Mouse (Mus musculus): ENCODE results near the gene Lad1. TPM values are rescaled to one million over a fixed set of nuclear protein-coding genes. Genes with fewer than 3 reads are reported as not detected.

Gene Lad1
- polyA plus RNA-seq, 1 experiment = 0.46 TPM

- Histone ChIP-seq H3K79me2 (ENCODE audit: control insufficient read depth, insufficient read depth) (no peaks in the 10 kb centered on the region), H3K4me2 (ENCODE audit: low read depth) (peak overlapping the region; percentile 7), H3K27me3 (ENCODE audit: control insufficient read depth, insufficient read depth, insufficient read length) (no peaks in the 10 kb centered on the region), H3K4me3 (no peak overlapping the region), H3ac (ENCODE audit: control insufficient read depth, insufficient read length) (no peak overlapping the region), H3K36me3 (ENCODE audit: control insufficient read depth, insufficient read depth) (no peaks in the 10 kb centered on the region)
- TF ChIP-seq MAX (IDR thresholded peaks at IDR 0.05; ENCODE audit: low read depth) (no peak), MYOG (IDR thresholded peaks at IDR 0.05; ENCODE audit: control insufficient read depth in 1 of 3, insufficient read depth in 1 of 3, insufficient read length in 2 of 3, low read depth in 2 of 3) (no peak)
Measured at GRCm38 (mm10) chr1:135776596-135776995, 41.8 kb upstream of the Lad1 start.

- no peaks in the 10 kb centered on the region for H3K27me3 ChIP-seq (ENCODE audit: control insufficient read depth, insufficient read depth, insufficient read length)
- TF ChIP-seq MYOD1 (IDR thresholded peaks at IDR 0.05; ENCODE audit: control insufficient read depth in 1 of 3, insufficient read length in 2 of 3, low read depth in 2 of 3) (peak in 2 of 3 experiments; percentile 33 to 34), TCF12 (IDR thresholded peaks at IDR 0.05; ENCODE audit: insufficient read depth, poor library complexity, severe bottlenecking) (no peak), POLR2AphosphoS2 (IDR thresholded peaks at IDR 0.05; ENCODE audit: insufficient read length, low read depth) (no peak), MYOG (IDR thresholded peaks at IDR 0.05; ENCODE audit: control insufficient read depth in 1 of 3, insufficient read depth in 1 of 3, insufficient read length in 2 of 3, low read depth in 2 of 3) (peak in 1 of 3 experiments; percentile 58)
- no peak overlapping the region for H3K4me2 ChIP-seq (ENCODE audit: low read depth)
- H3ac ChIP-seq (ENCODE audit: control insufficient read depth, insufficient read length) = no peak overlapping the region
- no peaks in the 10 kb centered on the region for H3K36me3 ChIP-seq (ENCODE audit: control insufficient read depth, insufficient read depth)
- no peak overlapping the region for H3K4me3 ChIP-seq
- no peaks in the 10 kb centered on the region for H3K79me2 ChIP-seq (ENCODE audit: control insufficient read depth, insufficient read depth)
Measured at GRCm38 (mm10) chr1:135777046-135777445, 41.4 kb upstream of the Lad1 start.

GRCm38 (mm10) chr1:135778780-135779535 is 39.4 kb upstream of the Lad1 start, which contains the start of gene Tnni1:
Gene Tnni1, plus strand, starts transcription at chr1:135779434.
- TF ChIP-seq POLR2A (IDR thresholded peaks at IDR 0.05; ENCODE audit: insufficient read length, low read depth) = no peak
- no peak for TF ChIP-seq SRF (IDR thresholded peaks at IDR 0.05; ENCODE audit: control insufficient read depth, insufficient read length, low read depth)
- TF ChIP-seq CEBPB (IDR thresholded peaks at IDR 0.05; ENCODE audit: insufficient read depth, poor library complexity, severe bottlenecking) = no peak
- peak; percentile 28 for TF ChIP-seq TCF12 (IDR thresholded peaks at IDR 0.05; ENCODE audit: insufficient read depth, poor library complexity, severe bottlenecking)
- TF ChIP-seq TCF3 (IDR thresholded peaks at IDR 0.05; ENCODE audit: insufficient read length, low read depth) = peak; percentile 28
- TF ChIP-seq MAX (IDR thresholded peaks at IDR 0.05; ENCODE audit: low read depth) = no peak
- no peak for TF ChIP-seq REST (IDR thresholded peaks at IDR 0.05; ENCODE audit: insufficient read depth, insufficient read length)
- TF ChIP-seq MYOG (IDR thresholded peaks at IDR 0.05; ENCODE audit: control insufficient read depth in 1 of 3, insufficient read depth in 1 of 3, insufficient read length in 2 of 3, low read depth in 2 of 3) = peak; percentile 2 to 88 (median 67)
- peak in 2 of 3 experiments; percentile 61 to 91 for TF ChIP-seq MYOD1 (IDR thresholded peaks at IDR 0.05; ENCODE audit: control insufficient read depth in 1 of 3, insufficient read length in 2 of 3, low read depth in 2 of 3)
- no peak for TF ChIP-seq POLR2AphosphoS2 (IDR thresholded peaks at IDR 0.05; ENCODE audit: insufficient read length, low read depth)
- TF ChIP-seq E2F4 (IDR thresholded peaks at IDR 0.05; ENCODE audit: insufficient read depth) = no peak
- no peak for TF ChIP-seq USF1 (IDR thresholded peaks at IDR 0.05; ENCODE audit: low read depth)
- Histone ChIP-seq H3ac (ENCODE audit: control insufficient read depth, insufficient read length) (no peak within 1 kb of the TSS), H3K36me3 (ENCODE audit: control insufficient read depth, insufficient read depth) (no peaks in the 10 kb centered on the region), H3K4me2 (ENCODE audit: low read depth) (peak within 1 kb of the TSS; percentile 51), H3K79me2 (ENCODE audit: control insufficient read depth, insufficient read depth) (no peaks in the 10 kb centered on the region), H3K4me3 (no peak within 1 kb of the TSS), H3K27me3 (ENCODE audit: control insufficient read depth, insufficient read depth, insufficient read length) (no peaks in the 10 kb centered on the region)

GRCm38 (mm10) chr1:135780649-135781048 is 37.7 kb upstream of the Lad1 start:
- no peaks in the 10 kb centered on the region for H3K36me3 ChIP-seq (ENCODE audit: control insufficient read depth, insufficient read depth)
- TF ChIP-seq TCF12 (IDR thresholded peaks at IDR 0.05; ENCODE audit: insufficient read depth, poor library complexity, severe bottlenecking) = no peak
- TF ChIP-seq POLR2A (IDR thresholded peaks at IDR 0.05; ENCODE audit: insufficient read length, low read depth) = no peak
- no peaks in the 10 kb centered on the region for H3K27me3 ChIP-seq (ENCODE audit: control insufficient read depth, insufficient read depth, insufficient read length)
- H3K4me3 ChIP-seq = no peak overlapping the region
- no peak overlapping the region for H3K4me2 ChIP-seq (ENCODE audit: low read depth)
- no peaks in the 10 kb centered on the region for H3K79me2 ChIP-seq (ENCODE audit: control insufficient read depth, insufficient read depth)
- no peak overlapping the region for H3ac ChIP-seq (ENCODE audit: control insufficient read depth, insufficient read length)

GRCm38 (mm10) chr1:135781220-135781619 is 37.2 kb upstream of the Lad1 start:
- Histone ChIP-seq H3K4me3 (no peak overlapping the region), H3K27me3 (ENCODE audit: control insufficient read depth, insufficient read depth, insufficient read length) (no peaks in the 10 kb centered on the region), H3K79me2 (ENCODE audit: control insufficient read depth, insufficient read depth) (no peaks in the 10 kb centered on the region), H3K4me2 (ENCODE audit: low read depth) (no peak overlapping the region), H3ac (ENCODE audit: control insufficient read depth, insufficient read length) (no peak overlapping the region), H3K36me3 (ENCODE audit: control insufficient read depth, insufficient read depth) (no peaks in the 10 kb centered on the region)
- no peak for TF ChIP-seq REST (IDR thresholded peaks at IDR 0.05; ENCODE audit: insufficient read depth, insufficient read length)
- TF ChIP-seq POLR2A (IDR thresholded peaks at IDR 0.05; ENCODE audit: insufficient read length, low read depth) = no peak
- TF ChIP-seq MAX (IDR thresholded peaks at IDR 0.05; ENCODE audit: low read depth) = no peak
- no peak for TF ChIP-seq CEBPB (IDR thresholded peaks at IDR 0.05; ENCODE audit: insufficient read depth, poor library complexity, severe bottlenecking)
- TF ChIP-seq MYOD1 (IDR thresholded peaks at IDR 0.05; ENCODE audit: control insufficient read depth in 1 of 3, insufficient read length in 2 of 3, low read depth in 2 of 3) = no peak
- TF ChIP-seq SRF (IDR thresholded peaks at IDR 0.05; ENCODE audit: control insufficient read depth, insufficient read length, low read depth) = no peak
- TF ChIP-seq TCF12 (IDR thresholded peaks at IDR 0.05; ENCODE audit: insufficient read depth, poor library complexity, severe bottlenecking) = no peak
- no peak for TF ChIP-seq E2F4 (IDR thresholded peaks at IDR 0.05; ENCODE audit: insufficient read depth)
- no peak for TF ChIP-seq USF1 (IDR thresholded peaks at IDR 0.05; ENCODE audit: low read depth)
- no peak for TF ChIP-seq TCF3 (IDR thresholded peaks at IDR 0.05; ENCODE audit: insufficient read length, low read depth)
- TF ChIP-seq MYOG (IDR thresholded peaks at IDR 0.05; ENCODE audit: control insufficient read depth in 1 of 3, insufficient read depth in 1 of 3, insufficient read length in 2 of 3, low read depth in 2 of 3) = no peak
- TF ChIP-seq POLR2AphosphoS2 (IDR thresholded peaks at IDR 0.05; ENCODE audit: insufficient read length, low read depth) = no peak
